Mouse (Mus musculus): ENCODE results near the gene Samsn1.
"Not testable (repeated sequence)": the region's sequence is repeated elsewhere in the genome, so short reads cannot be mapped to it uniquely, and the experiment has no call there.

The Samsn1 gene

DNA sequence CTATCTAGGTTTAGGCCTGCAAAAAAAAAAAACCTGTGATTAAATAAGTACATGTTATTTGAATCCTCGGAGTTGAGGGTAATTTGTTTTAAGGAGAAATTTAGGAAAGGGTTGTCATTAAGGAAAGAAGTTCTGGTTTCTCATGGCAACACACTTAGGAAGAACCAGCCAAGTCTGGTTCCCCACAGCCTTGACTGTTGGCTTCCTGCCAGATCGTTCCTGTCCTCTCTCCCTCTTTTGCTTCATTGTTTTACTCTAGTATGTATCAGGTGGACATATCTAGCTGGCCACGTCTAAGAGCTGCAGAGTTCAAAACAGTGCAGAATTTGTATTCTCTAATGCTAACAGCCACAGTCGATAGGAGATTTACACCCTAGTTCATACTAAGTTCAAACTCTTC lies 146.2 kb downstream of the Samsn1 start:
- DNase-seq (ENCODE audit: low spot score), result no peak

DNA sequence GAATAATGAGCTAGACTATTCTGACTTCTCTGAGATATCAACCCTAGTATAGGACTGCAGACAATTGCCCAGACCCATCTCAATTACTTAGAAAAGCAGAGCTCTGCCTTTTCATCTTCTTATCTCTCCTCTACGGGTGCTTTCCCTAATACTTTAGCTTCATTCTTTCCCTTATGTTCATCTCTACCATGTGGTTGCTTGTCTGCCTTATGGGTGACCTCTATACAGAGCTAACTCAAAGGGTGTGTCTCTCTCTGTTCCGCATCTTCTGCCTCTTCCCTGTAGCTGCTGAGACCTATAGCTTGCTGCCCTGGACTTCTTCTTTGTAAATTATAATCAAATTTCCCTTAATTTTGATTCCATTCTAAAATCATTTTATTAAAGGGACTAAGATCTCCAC lies 147.6 kb downstream of the Samsn1 start:
- no peak for DNase-seq (ENCODE audit: low spot score)

DNA sequence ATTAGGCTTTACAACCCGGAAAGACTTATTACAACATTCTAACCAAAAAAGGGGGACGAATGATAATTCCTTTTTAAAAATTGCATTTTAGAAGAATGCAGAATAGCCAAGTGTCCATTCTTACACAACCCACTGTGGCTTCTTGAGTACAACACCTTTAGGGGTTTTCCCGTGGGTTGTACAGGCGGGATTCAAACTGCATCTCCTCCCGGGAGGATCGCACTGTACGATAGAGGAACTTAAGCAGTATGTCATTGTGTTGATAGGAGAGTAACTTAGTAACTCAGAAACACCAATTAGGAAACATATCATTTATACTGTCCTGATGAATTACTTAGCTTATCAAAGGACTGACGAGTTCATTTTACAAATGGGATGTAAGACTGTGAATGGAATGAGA lies 149.8 kb downstream of the Samsn1 start:
- DNase-seq (ENCODE audit: low spot score), result no peak

DNA sequence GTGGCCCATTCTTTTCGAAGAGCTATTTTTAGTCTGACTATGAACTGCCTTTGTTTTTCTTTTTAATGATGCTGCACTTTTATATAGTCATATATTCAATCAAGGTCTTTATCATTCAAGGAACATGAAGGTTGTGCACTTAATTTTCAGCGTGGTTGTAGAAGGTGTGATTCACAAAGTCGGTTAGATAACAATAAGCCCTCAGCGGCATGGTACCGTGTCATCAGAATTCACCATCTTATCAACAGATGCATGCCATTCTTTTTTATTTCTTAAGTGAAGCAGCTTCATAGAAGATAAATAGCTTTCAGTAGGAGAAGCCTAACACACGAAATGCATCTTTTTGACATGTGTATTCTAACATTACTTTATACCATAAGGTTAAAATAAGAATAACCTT lies 154.7 kb downstream of the Samsn1 start:
- DNase-seq (ENCODE audit: low spot score), result no peak

DNA sequence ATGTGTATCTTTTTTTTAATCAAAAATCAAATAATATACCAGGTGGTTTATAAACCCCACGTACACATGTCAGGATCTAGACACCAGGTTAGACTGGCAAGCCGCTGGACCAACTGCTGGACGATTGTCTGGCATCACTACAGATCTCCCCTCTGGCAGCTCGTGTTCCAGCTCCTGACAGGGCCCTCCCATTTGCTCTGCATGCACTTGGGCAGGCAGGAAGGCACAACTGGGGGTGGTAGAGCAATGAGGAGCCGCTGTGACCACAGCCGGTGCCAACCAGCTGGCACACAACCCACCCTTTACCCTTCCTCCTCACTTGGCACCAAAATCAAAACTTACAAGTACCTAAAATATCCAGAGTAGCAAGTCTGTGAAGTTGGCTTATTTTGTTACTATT lies 156.6 kb downstream of the Samsn1 start:
- DNase-seq (ENCODE audit: low spot score), result no peak

DNA sequence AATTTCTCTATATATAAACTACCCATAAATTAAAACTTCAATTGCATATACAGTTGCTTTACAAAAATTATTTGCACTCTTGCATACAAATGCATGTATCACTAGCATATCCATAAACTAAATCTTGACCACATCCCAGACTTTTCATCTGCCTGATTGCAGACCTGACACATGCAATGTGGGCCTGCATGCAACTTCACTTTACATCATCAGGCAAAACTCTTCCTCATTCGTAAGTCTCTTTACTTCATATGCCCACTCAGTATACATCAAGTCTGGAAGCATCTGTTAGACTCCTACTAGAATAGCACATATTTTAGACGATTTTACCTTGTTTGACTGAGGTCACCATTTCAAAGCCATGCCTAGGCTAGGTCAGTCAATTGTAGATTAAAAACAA lies 157.4 kb downstream of the Samsn1 start:
- no peak for DNase-seq (ENCODE audit: low spot score)

DNA sequence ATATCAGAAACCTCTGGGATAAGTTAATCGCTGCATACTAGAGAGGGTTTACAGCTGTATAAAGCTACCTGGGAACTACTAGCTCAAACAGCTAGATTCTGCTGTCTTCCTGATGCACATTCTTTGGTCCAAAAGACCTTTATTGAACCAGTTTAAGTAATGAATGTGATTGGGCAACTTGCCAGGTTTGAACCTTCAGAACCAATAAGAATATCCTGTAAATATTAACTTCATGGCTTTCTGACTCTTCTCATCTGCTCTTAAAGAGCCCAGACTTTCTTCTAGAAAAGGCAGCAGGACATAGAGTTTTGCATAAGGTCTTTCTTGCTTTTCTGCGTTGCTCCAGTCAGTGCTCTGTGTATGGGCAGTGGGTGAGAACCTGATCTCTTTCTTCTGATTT lies 165.7 kb downstream of the Samsn1 start:
- DNase-seq (ENCODE audit: low spot score), result no peak

DNA sequence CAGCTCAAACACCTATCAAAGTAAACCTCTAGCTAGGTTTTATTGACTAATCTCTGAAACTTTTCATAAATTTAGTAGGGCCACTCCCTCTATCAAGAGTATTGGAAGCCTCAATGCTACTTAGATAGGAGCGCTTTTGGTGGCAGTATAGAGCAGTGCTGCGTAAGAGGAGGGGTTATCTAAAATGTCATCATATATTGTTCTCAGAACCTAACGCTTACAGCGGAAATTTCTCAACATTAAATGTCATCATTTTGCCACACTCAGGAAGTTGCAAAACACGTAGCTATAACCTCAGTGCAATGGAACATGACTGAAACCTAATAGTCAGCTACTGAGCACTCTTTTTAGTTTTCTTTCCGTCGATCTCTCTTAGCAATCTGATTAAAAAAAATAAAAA lies 166.7 kb downstream of the Samsn1 start:
- DNase-seq (ENCODE audit: low spot score), result no peak

DNA sequence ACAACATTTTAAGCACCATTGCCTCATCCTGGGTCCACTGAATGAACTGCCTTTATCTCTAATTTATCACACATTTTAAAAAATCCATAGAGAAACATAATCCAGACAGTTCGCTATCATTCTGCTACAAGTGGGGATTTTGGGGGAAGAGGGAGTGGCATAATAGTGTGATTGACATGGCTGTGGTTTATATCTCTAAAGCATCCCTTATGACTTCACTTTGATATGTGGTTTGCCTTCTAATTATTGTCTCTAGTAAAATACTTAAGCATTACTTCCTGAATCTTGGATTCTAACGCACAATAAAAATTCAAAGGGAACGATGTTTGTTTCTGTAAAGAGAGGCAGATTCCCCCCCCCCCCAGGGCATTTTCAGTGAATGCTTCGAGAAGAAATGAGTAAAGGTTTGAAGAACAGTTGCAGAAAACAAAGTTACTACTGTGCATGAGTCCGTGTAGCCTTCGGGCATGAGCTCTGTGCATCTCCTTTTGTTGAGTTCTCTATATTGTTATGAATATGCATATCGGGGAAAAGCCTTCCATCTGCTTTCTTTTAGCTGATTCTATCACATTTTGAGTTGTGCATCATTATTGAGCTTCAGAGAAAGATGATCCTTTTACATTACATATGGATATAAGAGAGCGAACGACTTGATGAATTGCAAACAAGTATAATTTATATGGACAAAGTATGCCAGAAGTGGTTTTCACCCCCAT lies 168.4 kb downstream of the Samsn1 start:
- DNase-seq (ENCODE audit: low spot score), result no peak

DNA sequence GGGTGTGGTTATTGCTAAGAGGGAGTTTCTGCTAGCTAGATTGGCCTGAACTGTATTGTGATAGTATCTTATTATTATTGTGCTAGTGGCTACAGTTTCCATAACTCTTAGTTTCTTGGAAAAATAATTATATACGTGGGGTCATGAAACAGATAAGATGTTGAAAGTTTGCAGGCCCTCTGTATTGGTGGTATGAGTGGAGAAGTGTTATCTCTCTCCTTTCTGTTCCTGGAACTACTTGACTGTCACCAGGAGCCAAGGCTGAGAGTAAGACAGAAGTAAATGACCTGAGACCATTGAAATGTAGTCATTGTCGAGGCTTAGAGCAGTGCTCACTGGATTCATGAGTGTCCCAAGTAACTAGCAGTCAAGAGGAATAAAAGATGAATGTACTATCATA lies 169.6 kb downstream of the Samsn1 start:
- no peak for DNase-seq (ENCODE audit: low spot score)

DNA sequence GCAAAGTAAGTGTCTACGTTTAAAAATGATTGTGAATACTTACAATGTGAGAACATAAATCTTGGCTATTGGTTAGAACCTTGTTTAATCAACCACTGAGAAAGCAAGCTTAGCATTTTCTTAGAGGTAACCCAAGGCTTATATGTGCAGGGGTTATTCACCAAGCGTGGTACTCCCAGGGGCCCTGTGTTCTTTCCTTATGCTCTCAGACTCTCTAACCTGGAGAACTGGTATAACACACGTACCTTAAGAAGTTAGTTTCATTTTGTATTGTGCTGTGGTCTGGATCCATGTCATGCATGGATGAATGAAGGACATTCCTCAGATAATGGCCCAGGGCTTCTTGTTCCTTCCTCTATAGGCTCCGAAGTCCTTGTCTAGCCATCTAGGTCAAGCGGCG lies 173.0 kb downstream of the Samsn1 start:
- DNase-seq (ENCODE audit: low spot score), result no peak

DNA sequence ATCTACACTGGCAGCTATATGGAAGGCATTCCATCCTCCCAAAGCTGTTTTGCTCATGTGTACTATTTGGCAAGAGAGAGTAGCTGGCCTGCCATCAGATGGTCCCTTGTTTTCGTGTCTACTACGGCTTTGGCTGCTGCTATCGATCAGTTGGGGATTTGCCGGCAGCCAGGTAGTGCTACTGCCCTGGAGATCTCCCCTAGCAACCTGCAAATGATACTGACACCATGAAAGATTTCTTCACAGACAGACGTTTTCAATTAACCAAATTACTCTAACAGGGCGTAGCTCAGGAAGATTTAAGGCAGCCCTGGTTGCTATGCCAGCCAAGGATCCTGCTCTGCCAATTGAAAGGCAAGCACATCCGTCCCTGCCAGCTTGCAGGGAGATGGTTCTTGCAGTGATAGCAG lies 178.4 kb downstream of the Samsn1 start:
- no peak for DNase-seq (ENCODE audit: low spot score)

DNA sequence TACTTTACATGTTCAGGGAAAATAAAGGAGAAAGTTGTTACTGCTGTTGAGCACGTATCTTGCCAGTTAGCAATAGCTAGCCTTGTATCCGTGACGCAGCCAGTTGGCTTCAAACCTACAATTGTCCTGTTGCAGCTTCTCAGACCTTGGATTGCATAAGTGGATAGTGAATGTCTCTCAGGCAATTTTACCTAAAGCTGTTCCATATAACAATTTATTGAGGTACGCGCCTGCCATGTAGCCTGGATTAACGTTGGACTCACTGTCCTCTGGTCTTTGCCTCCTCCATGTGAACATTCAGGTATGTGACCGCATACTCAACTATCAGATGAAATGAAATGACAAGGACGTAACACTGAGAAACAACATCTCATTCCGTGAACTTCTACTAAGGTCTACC lies 179.1 kb downstream of the Samsn1 start:
- no peak for DNase-seq (ENCODE audit: low spot score)

DNA sequence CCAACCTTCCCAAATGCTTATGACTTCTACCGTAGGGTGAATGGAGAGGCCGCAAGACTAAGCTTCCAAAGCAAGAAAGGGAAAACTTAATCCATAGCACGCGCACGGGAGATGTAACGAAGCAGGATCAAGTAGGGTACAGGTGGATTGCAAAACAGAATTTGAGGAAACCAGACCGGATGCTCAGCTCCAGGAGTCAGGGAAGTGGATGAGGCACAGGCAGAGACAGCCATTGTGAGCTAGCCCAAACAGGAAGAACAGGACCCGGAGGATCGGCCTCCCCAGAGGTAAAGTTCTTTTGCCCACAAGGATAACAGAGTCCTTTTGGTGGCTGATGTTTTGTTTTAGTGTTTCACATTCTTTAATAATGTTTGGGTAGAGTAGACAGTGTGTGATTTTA lies 179.5 kb downstream of the Samsn1 start:
- DNase-seq (ENCODE audit: low spot score), result no peak

DNA sequence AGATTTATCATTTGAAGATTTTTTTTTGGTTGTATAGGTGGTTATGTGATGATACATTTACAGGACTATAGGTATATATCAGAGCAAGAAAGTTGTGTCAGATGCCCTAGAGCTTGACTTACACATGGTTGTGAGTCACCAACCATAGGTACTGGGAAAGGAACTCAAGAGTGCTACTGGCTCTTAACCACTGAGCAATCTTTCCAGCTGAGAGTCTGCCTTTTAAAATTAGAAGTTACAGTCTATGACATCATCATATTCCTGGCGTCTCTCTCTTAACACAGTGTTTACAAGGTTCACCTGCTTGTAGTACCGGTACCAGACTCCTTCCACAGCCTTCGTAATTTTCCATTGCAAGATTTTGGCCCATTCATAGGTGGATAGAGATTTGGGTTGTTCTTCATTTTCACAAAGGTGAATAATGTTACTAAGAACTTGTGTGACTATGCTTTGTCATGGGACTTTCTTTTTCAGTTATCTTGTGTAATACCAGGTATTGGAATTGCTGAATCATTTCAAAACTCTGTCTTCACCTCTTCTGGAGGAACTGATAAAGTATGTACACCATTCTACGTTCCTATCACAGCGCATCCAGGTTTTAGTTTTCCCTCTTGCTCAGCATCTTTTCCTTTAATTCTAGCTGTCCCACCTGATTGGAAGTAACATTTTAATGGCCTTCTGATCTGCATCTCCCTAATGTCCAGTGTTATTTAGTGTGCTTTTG lies 184.2 kb downstream of the Samsn1 start:
- DNase-seq (ENCODE audit: low spot score), result no peak

DNA sequence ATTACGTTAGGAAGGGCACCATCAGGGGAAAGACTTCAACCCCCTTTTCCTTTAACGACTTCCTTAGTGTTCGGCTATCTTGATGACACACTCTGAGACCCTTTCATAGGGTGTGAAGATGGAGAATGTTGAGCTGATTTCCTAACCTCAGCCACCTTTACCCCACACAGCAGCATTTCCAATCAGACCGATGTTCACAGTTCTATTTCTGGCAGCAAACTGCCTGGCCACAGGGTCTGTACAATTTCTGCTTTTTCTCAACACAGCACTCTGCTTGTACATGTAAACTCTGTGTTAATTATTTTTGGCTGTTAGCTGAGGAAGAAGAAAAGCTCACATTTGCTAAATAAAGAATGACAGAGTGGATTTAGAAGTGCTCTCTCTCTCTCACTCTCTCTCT lies 190.7 kb downstream of the Samsn1 start:
- DNase-seq (ENCODE audit: low spot score), result no peak

DNA sequence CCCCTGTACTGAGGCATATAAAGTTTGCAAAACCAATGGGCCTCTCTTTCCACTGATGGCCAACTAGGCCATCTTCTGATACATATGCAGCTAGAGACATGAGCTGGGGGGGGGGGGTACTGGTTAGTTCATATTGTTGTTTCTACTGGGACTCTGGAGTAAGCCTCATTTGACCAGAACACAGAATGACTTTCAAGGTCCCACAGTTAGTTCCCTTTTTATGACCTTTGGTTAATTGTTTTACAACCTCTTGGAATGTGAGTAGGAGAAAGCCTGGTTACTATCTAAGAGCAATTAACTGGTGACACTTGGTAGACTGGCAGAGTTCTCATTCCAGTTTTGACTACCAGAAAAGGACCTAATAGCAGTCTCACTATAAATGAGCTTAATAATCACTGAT lies 195.1 kb downstream of the Samsn1 start:
- not testable (repeated sequence) for DNase-seq (ENCODE audit: low spot score)

DNA sequence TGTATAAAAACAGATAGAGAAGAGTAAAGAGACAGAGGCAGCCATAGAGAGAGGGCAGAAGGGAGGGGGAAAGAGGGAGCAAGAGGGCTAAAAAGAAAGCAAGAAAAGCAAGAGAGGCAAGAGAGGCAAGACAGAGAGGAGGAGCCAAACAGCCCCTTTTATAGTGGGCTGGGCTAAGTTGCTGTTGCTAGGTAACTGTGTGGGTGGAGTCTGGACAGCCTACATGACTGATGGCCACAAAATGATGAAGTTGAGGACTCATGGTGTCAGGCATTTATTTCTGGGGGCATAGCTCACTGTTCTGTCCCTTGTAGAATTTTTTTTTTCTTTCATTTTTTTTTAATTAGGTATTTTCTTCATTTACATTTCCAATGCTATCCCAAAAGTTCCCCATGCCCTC lies 195.6 kb downstream of the Samsn1 start:
- DNase-seq (ENCODE audit: low spot score), result no peak

DNA sequence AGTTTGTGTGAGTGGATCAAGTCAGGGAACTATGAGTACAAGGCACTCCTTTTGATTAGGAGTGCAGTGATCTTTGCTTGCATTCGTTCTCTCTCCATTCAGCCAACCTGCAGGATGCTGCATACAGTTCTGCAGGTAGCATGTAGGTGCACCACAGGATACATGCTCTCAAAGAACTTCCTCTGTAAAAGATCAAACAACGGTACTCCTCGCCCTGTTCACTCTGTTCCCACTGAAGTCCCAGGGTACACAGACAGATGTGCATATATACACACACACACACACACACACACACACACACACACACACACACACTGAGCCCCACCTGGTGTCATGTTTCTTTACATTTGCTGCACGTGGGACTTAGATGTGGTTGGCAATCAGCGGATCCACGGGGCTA lies 198.9 kb downstream of the Samsn1 start:
- DNase-seq (ENCODE audit: low spot score), result no peak

DNA sequence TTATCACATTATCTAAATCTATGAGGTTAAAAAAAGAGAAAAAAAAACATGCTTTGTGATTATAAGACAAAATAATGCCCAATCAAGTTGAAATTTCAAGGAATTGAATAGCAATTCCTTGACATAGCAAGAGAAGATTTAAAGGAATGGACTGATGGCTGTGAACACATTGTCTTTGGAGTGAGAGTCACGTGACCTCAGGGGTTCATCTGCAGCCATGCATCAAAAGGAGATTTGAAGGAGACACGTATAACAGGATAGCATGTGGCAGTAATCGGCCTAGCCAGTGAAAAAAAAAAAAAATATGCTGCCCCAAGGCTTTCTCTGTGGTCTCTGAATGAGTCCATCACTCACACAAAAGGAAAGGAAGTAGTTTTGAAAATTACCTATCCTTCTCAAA lies 201.1 kb downstream of the Samsn1 start:
- DNase-seq (ENCODE audit: low spot score), result no peak
